Mouse (Mus musculus) liver, embryonic 14.5 days (tissue): ENCODE measurements around the gene Dlg1. TPM values are rescaled to one million over a fixed set of nuclear protein-coding genes. Genes with fewer than 3 reads are reported as not detected.

Experiments
- ATAC-seq: fragments of 200-750 bp; cut with Nextera tagmentation; 2 replicates; pipeline ENCODE4 v1.8.0; 2017; ENCODE audit warnings: moderate number of reproducible peaks, mild to moderate bottlenecking, moderate library complexity; ENCODE audit not compliant: insufficient read depth
- DNase-seq, 3 experiments: peaks; one replicate each; pipeline ENCODE4 v3.0.0-alpha.2; 2012 to 2013; ENCODE audit warnings: low read depth in 3 of 3, low spot score in 3 of 3
- H3K27ac ChIP-seq: fragments of 300-500 bp; sonication (generic); 2 replicates; pipeline ENCODE4 v1.5.1; 2014; ENCODE audit warnings: moderate library complexity, mild to moderate bottlenecking, control low read depth, inconsistent platforms
- H3K27me3 ChIP-seq: fragments of 300-500 bp; sonication (generic); 2 replicates; pipeline ENCODE4 v1.6.1; 2014; ENCODE audit warnings: mild to moderate bottlenecking, low read length, moderate library complexity; ENCODE audit not compliant: control insufficient read depth, insufficient read depth
- H3K36me3 ChIP-seq: fragments of 300-500 bp; sonication (generic); replicated peaks from 2 replicates; pipeline ENCODE4 v1.6.1; 2014; ENCODE audit warnings: low read depth; ENCODE audit not compliant: control insufficient read depth, insufficient read depth
- H3K4me1 ChIP-seq, 2 experiments: fragments of 200-500 bp in 1 of 2; fragments of 300-500 bp in 1 of 2; sonication (generic) in 1 of 2; replicated peaks; 2 replicates each; pipeline ENCODE4 v1.6.1; 2012 to 2014; ENCODE audit warnings: antibody characterized with exemption in 1 of 2, inconsistent platforms in 1 of 2, low read length in 1 of 2; ENCODE audit not compliant: control insufficient read depth in 2 of 2, insufficient read depth in 2 of 2
- H3K4me2 ChIP-seq: fragments of 300-500 bp; sonication (generic); 2 replicates; pipeline ENCODE4 v1.6.1; 2014; ENCODE audit warnings: low read depth, mild to moderate bottlenecking, control low read depth, moderate library complexity
- H3K4me3 ChIP-seq, 2 experiments: fragments of 200-500 bp in 1 of 2; fragments of 300-500 bp in 1 of 2; sonication (generic) in 1 of 2; 2 replicates each; pipeline ENCODE4 v1.5.1; 2012 to 2014; ENCODE audit warnings: low read depth in 2 of 2, low read length in 2 of 2, mild to moderate bottlenecking in 2 of 2, control low read depth in 1 of 2, inconsistent platforms in 1 of 2, moderate library complexity in 1 of 2; ENCODE audit not compliant: insufficient read depth in 1 of 2
- H3K9ac ChIP-seq: fragments of 300-500 bp; sonication (generic); replicated peaks from 2 replicates; pipeline ENCODE4 v1.6.1; 2014; ENCODE audit warnings: mild to moderate bottlenecking, control low read depth, moderate library complexity
- H3K9me3 ChIP-seq: fragments of 300-500 bp; sonication (generic); 2 replicates; pipeline ENCODE4 v1.6.1; 2016; ENCODE audit warnings: low read length, mixed read lengths; ENCODE audit not compliant: control insufficient read depth
- CTCF ChIP-seq: IDR thresholded peaks from 2 replicates; pipeline ENCODE4 v1.5.1; 2016; ENCODE audit warnings: antibody characterized with exemption, low read depth, control low read depth
- EP300 ChIP-seq: IDR thresholded peaks from 2 replicates; pipeline ENCODE4 v1.6.1; 2016; ENCODE audit warnings: antibody characterized with exemption, low read depth
- WGBS: fragments of 180-500 bp; shearing (Covaris S2); extraction: QIAGEN DNeasy Blood & Tissue Kit; methylation state at CpG from one replicate; pipeline ENCODE4 v1.1.7; 2014; ENCODE audit not compliant: insufficient replicate concordance; 5-methylcytosine and 5-hydroxymethylcytosine counted together
- polyA plus RNA-seq, 2 experiments: library from polyadenylated mRNA; depleted of rRNA in 1 of 2; stranded (reverse) in 1 of 2; unstranded in 1 of 2; fragments of >200 nt; fragmentation: Nextera tagmentation in 1 of 2; extraction: Ambion mirVana in 1 of 2; gene quantifications; 2 replicates each; pipeline versions ENCODE4 v1.2.1 to v1.2.3; 2012 to 2014

Gene Dlg1
- polyA plus RNA-seq, 2 experiments = 7.3 to 12.9 TPM

DNA sequence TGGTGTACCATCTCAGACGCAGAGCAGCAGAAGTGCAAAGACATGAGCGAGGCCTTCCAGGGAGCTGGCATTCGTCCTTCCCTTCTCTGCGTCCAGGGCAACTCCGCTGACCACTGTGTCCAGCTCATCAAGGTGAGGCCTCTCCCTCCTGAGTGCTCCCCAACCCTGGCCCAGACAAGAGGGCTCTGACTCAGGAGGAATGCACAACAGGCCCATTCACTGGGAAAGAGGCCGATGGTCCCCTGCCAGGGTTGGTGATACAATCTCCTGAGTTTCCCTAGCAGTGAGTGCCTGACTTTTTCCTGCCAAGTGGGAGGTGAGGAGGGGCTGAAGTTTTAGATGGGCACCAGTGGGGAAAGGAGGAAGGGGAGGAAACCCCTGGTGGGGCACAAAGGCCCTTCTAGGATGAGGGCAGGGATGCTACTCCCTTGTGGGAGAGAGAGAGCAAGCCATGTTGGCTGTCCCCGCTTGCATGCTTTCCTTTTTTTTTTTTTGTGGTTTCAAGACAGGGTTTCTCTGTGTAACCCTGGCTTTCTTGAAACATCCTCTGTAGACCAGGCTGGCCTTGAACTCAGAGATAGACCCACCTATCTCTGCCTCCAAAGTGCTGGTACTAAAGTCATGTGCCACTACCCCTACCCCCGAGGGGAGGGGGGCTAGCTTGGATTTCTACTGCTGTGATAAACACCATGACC is 217.1 kb downstream of the Dlg1 start:
- no peak overlapping the region for H3K9ac ChIP-seq
- WGBS = 68% methylated on average over 8 of the region's 8 CpGs
- H3K36me3 ChIP-seq = no peaks in the 10 kb centered on the region
- H3K9me3 ChIP-seq = no peaks in the 10 kb centered on the region
- ATAC-seq (no peak), DNase-seq (no peak)
- no peaks in the 10 kb centered on the region for H3K27me3 ChIP-seq
- no peak overlapping the region for H3K27ac ChIP-seq
- H3K4me3 ChIP-seq = no peak overlapping the region
- TF ChIP-seq CTCF (no peak), EP300 (no peak)
- H3K4me2 ChIP-seq = no peak overlapping the region
- peaks cover 0 to 4% of the 10 kb centered on the region in 2 experiments; a peak in 2 of 4 replicates for H3K4me1 ChIP-seq

DNA sequence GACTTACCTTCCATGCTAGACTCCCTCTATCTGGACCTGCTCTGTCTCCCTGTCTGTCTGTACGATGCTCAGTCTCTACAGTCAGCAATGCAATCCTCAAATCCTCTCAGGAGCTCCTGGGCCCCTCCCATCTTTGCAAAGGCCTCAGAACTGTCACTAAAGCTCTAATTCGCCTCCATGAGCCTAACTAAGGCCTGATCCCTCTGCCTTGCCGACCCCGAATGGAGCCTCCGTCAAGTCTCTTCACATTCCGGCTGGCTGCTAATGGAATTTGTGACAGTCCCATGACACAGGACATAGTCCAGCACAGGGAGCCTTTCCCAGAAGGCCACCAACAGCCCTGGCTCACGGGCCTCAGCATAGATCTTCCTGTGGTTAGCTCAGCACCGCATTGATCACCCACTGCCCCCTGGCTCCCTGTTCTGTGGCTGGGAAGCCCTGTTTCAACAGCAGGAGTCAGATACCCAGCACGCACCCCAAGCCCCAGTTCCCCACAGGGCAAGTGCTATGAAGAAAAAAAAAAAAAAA is 219.2 kb downstream of the Dlg1 start:
- H3K4me2 ChIP-seq = no peak overlapping the region
- no peak for TF ChIP-seq CTCF
- no peak for TF ChIP-seq EP300
- no peak for ATAC-seq
- H3K4me1 ChIP-seq = peaks cover 0 to 4% of the 10 kb centered on the region in 2 experiments; a peak in 2 of 4 replicates
- H3K27me3 ChIP-seq = no peaks in the 10 kb centered on the region
- H3K9ac ChIP-seq = no peak overlapping the region
- H3K27ac ChIP-seq = no peak overlapping the region
- H3K9me3 ChIP-seq = no peaks in the 10 kb centered on the region
- no peak for DNase-seq
- H3K4me3 ChIP-seq = no peak overlapping the region
- 57% methylated on average over 9 of the region's 9 CpGs for WGBS
- no peaks in the 10 kb centered on the region for H3K36me3 ChIP-seq

DNA sequence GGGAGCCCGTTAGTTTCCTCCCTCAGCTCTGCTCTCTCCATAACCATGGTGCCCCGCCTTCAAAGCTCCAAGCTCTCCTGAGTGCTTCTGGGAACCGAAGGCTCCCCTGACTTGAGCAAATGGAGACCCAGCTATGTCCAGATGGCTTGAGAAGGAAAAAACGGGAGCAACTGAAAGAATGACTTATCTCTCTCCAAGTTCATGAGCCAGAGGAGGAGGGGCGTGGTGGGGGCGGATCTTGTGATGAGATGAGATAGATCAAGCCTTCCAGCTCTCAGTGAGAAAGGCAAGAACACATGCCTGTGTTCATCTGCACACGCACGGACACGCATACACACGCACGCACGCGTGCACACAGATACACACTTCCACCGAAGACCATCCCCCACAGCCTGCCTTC is 220.1 kb downstream of the Dlg1 start:
- Histone ChIP-seq H3K9ac (no peak overlapping the region), H3K27ac (no peak overlapping the region), H3K9me3 (no peaks in the 10 kb centered on the region), H3K4me2 (no peak overlapping the region), H3K27me3 (no peaks in the 10 kb centered on the region), H3K4me1 (peaks cover 0 to 4% of the 10 kb centered on the region in 2 experiments; a peak in 2 of 4 replicates), H3K4me3 (no peak overlapping the region), H3K36me3 (no peaks in the 10 kb centered on the region)
- WGBS = 57% methylated on average over 14 of the region's 14 CpGs
- DNase-seq (no peak), ATAC-seq (no peak)
- TF ChIP-seq EP300 = no peak
- TF ChIP-seq CTCF = no peak

DNA sequence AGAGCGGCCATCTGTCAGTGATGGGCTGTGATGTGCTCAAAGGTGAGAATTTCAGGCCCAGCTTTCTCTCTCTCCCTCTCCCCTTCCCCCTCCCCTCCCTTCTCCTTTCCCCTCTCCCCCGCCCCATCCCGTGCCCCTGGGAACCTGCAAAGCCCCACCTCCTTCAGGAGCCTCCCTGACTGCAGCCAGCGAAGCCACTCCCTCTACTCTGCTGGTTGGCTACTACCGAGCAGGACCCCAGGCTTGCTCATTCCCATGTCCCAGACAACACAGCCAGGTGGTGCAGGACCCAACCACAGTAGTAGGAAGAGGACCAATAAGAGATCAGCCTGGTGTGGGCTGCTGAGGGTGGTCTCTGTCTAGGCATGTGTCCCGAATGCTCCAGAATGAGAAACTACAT is 220.7 kb downstream of the Dlg1 start:
- Histone ChIP-seq H3K27me3 (no peaks in the 10 kb centered on the region), H3K9me3 (no peaks in the 10 kb centered on the region), H3K27ac (no peak overlapping the region), H3K4me1 (peaks cover 0 to 4% of the 10 kb centered on the region in 2 experiments; a peak in 2 of 4 replicates), H3K36me3 (no peaks in the 10 kb centered on the region), H3K9ac (no peak overlapping the region), H3K4me2 (no peak overlapping the region), H3K4me3 (no peak overlapping the region)
- 21% methylated on average over 6 of the region's 6 CpGs for WGBS
- ATAC-seq (no peak), DNase-seq (no peak)
- no peak for TF ChIP-seq CTCF
- no peak for TF ChIP-seq EP300

DNA sequence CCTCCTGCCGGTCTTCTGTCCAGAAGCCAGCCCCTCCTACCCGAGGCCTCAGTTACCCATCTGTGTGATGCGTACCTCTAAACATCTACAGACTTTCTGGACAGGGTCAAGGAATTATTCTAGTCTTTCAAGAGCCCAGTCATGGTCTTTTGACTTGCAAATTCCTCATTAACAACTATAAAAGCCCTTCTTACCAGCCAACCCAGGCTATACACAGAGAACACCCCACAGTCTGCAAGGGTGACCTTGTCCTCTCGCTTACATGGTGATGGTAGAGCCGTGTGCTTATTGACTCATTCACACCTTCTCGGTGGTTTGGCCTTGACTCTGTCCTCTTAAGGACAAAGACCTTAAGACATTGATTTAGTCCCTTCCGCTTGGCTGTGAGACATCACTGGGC is 227.7 kb downstream of the Dlg1 start:
- Histone ChIP-seq H3K36me3 (no peaks in the 10 kb centered on the region), H3K4me2 (no peak overlapping the region), H3K27ac (no peak overlapping the region), H3K4me3 (no peak overlapping the region), H3K9ac (no peak overlapping the region), H3K27me3 (no peaks in the 10 kb centered on the region), H3K4me1 (no peaks in the 10 kb centered on the region), H3K9me3 (no peaks in the 10 kb centered on the region)
- whole genome bisulfite sequencing = 65% methylated on average over 7 of the region's 7 CpGs
- ATAC-seq = no peak
- no peak for DNase-seq
- TF ChIP-seq CTCF = no peak
- TF ChIP-seq EP300 = no peak
